Mouse (Mus musculus): ENCODE measurements at regions not wholly inside any gene's neighbourhood (a gene's known extent, or its start where the extent isn't known, plus 50 kb on each side); places are given as distances from the start of the nearest gene placed in this dataset.

- no peak overlapping the region for H3K4me3 ChIP-seq (ENCODE audit: control insufficient read depth in 1 of 2, insufficient read depth in 1 of 2, low read depth in 1 of 2, low read length in 2 of 2)
- WGBS = 88% methylated on average over 4 of the region's 4 CpGs
Observed at GRCm38 (mm10) chr10:17203416-17204110, 519.5 kb upstream of the Cited2 start.

GRCm38 (mm10) chr10:17204153-17204552, 518.9 kb upstream of the Cited2 start:
- Histone ChIP-seq H3K27ac (replicated peaks in 1 of 2; ENCODE audit: control insufficient read depth in 1 of 2, insufficient read depth in 1 of 2, low read depth in 2 of 2, low read length in 2 of 2) (no peak overlapping the region), H3K9me3 (ENCODE audit: control insufficient read depth, low read length) (no peaks in the 10 kb centered on the region), H3K27me3 (ENCODE audit: control insufficient read depth, insufficient read depth, low read length) (no peaks in the 10 kb centered on the region), H3K36me3 (ENCODE audit: control insufficient read depth, insufficient read depth, low read length) (no peaks in the 10 kb centered on the region), H3K9ac (ENCODE audit: low read length) (no peak overlapping the region), H3K4me2 (ENCODE audit: low read length) (no peak overlapping the region), H3K4me3 (ENCODE audit: control insufficient read depth in 1 of 2, insufficient read depth in 1 of 2, low read depth in 1 of 2, low read length in 2 of 2) (no peak overlapping the region), H3K4me1 (ENCODE audit: control insufficient read depth in 2 of 2, insufficient read depth in 2 of 2, low read length in 2 of 2) (no peaks in the 10 kb centered on the region)
- WGBS = 77% methylated on average over 1 of the region's 1 CpGs
- ATAC-seq (ENCODE audit: insufficient number of reproducible peaks, insufficient read depth, low FRiP score, low read depth) = no peak

More at GRCm38 (mm10) chr10:17203416-17204110, 519.5 kb upstream of the Cited2 start:
- Histone ChIP-seq H3K9me3 (ENCODE audit: control insufficient read depth, low read length) (no peaks in the 10 kb centered on the region), H3K4me1 (ENCODE audit: control insufficient read depth in 2 of 2, insufficient read depth in 2 of 2, low read length in 2 of 2) (no peaks in the 10 kb centered on the region), H3K36me3 (ENCODE audit: control insufficient read depth, insufficient read depth, low read length) (no peaks in the 10 kb centered on the region), H3K27ac (replicated peaks in 1 of 2; ENCODE audit: control insufficient read depth in 1 of 2, insufficient read depth in 1 of 2, low read depth in 2 of 2, low read length in 2 of 2) (no peak overlapping the region), H3K4me2 (ENCODE audit: low read length) (no peak overlapping the region), H3K27me3 (ENCODE audit: control insufficient read depth, insufficient read depth, low read length) (no peaks in the 10 kb centered on the region), H3K9ac (ENCODE audit: low read length) (no peak overlapping the region)
- no peak for ATAC-seq (ENCODE audit: insufficient number of reproducible peaks, insufficient read depth, low FRiP score, low read depth)

GRCm38 (mm10) chr10:17212551-17213309, 510.3 kb upstream of the Cited2 start:
- Histone ChIP-seq H3K4me2 (ENCODE audit: low read length) (no peak overlapping the region), H3K4me1 (ENCODE audit: control insufficient read depth in 2 of 2, insufficient read depth in 2 of 2, low read length in 2 of 2) (no peaks in the 10 kb centered on the region), H3K27ac (replicated peaks in 1 of 2; ENCODE audit: control insufficient read depth in 1 of 2, insufficient read depth in 1 of 2, low read depth in 2 of 2, low read length in 2 of 2) (no peak overlapping the region), H3K27me3 (ENCODE audit: control insufficient read depth, insufficient read depth, low read length) (no peaks in the 10 kb centered on the region), H3K9ac (ENCODE audit: low read length) (no peak overlapping the region), H3K4me3 (ENCODE audit: control insufficient read depth in 1 of 2, insufficient read depth in 1 of 2, low read depth in 1 of 2, low read length in 2 of 2) (no peak overlapping the region), H3K9me3 (ENCODE audit: control insufficient read depth, low read length) (no peaks in the 10 kb centered on the region), H3K36me3 (ENCODE audit: control insufficient read depth, insufficient read depth, low read length) (no peaks in the 10 kb centered on the region)
- 0 out of 2 replicates have a peak, but pooled peaks have one; percentile 35 for ATAC-seq (ENCODE audit: insufficient number of reproducible peaks, insufficient read depth, low FRiP score, low read depth)
- WGBS = 49% methylated on average over 12 of the region's 12 CpGs

- H3K27ac ChIP-seq (replicated peaks in 1 of 2; ENCODE audit: control insufficient read depth in 1 of 2, insufficient read depth in 1 of 2, low read depth in 2 of 2, low read length in 2 of 2) = no peak overlapping the region
Observed at GRCm38 (mm10) chr10:17213310-17214064, 509.5 kb upstream of the Cited2 start.

GRCm38 (mm10) chr10:17214065-17214440, 509.0 kb upstream of the Cited2 start:
- Histone ChIP-seq H3K27me3 (ENCODE audit: control insufficient read depth, insufficient read depth, low read length) (no peaks in the 10 kb centered on the region), H3K9ac (ENCODE audit: low read length) (no peak overlapping the region), H3K36me3 (ENCODE audit: control insufficient read depth, insufficient read depth, low read length) (no peaks in the 10 kb centered on the region), H3K4me3 (ENCODE audit: control insufficient read depth in 1 of 2, insufficient read depth in 1 of 2, low read depth in 1 of 2, low read length in 2 of 2) (no peak overlapping the region), H3K27ac (replicated peaks in 1 of 2; ENCODE audit: control insufficient read depth in 1 of 2, insufficient read depth in 1 of 2, low read depth in 2 of 2, low read length in 2 of 2) (no peak overlapping the region), H3K4me2 (ENCODE audit: low read length) (no peak overlapping the region), H3K4me1 (ENCODE audit: control insufficient read depth in 2 of 2, insufficient read depth in 2 of 2, low read length in 2 of 2) (no peaks in the 10 kb centered on the region), H3K9me3 (ENCODE audit: control insufficient read depth, low read length) (no peaks in the 10 kb centered on the region)
- 81% methylated on average over 2 of the region's 2 CpGs for WGBS
- no peak for ATAC-seq (ENCODE audit: insufficient number of reproducible peaks, insufficient read depth, low FRiP score, low read depth)

More at GRCm38 (mm10) chr10:17213310-17214064, 509.5 kb upstream of the Cited2 start:
- no peak overlapping the region for H3K4me3 ChIP-seq (ENCODE audit: control insufficient read depth in 1 of 2, insufficient read depth in 1 of 2, low read depth in 1 of 2, low read length in 2 of 2)
- no peaks in the 10 kb centered on the region for H3K4me1 ChIP-seq (ENCODE audit: control insufficient read depth in 2 of 2, insufficient read depth in 2 of 2, low read length in 2 of 2)
- H3K4me2 ChIP-seq (ENCODE audit: low read length) = no peak overlapping the region
- H3K9ac ChIP-seq (ENCODE audit: low read length) = no peak overlapping the region
- H3K9me3 ChIP-seq (ENCODE audit: control insufficient read depth, low read length) = no peaks in the 10 kb centered on the region
- H3K36me3 ChIP-seq (ENCODE audit: control insufficient read depth, insufficient read depth, low read length) = no peaks in the 10 kb centered on the region
- H3K27me3 ChIP-seq (ENCODE audit: control insufficient read depth, insufficient read depth, low read length) = no peaks in the 10 kb centered on the region
- no peak for ATAC-seq (ENCODE audit: insufficient number of reproducible peaks, insufficient read depth, low FRiP score, low read depth)
- WGBS = 63% methylated on average over 7 of the region's 7 CpGs

GRCm38 (mm10) chr10:17215029-17215428, 508.0 kb upstream of the Cited2 start:
- Histone ChIP-seq H3K4me3 (ENCODE audit: control insufficient read depth in 1 of 2, insufficient read depth in 1 of 2, low read depth in 1 of 2, low read length in 2 of 2) (no peak overlapping the region), H3K27me3 (ENCODE audit: control insufficient read depth, insufficient read depth, low read length) (no peaks in the 10 kb centered on the region), H3K27ac (replicated peaks in 1 of 2; ENCODE audit: control insufficient read depth in 1 of 2, insufficient read depth in 1 of 2, low read depth in 2 of 2, low read length in 2 of 2) (no peak overlapping the region), H3K9ac (ENCODE audit: low read length) (no peak overlapping the region), H3K36me3 (ENCODE audit: control insufficient read depth, insufficient read depth, low read length) (no peaks in the 10 kb centered on the region), H3K9me3 (ENCODE audit: control insufficient read depth, low read length) (no peaks in the 10 kb centered on the region), H3K4me1 (ENCODE audit: control insufficient read depth in 2 of 2, insufficient read depth in 2 of 2, low read length in 2 of 2) (no peaks in the 10 kb centered on the region), H3K4me2 (ENCODE audit: low read length) (no peak overlapping the region)
- no peak for ATAC-seq (ENCODE audit: insufficient number of reproducible peaks, insufficient read depth, low FRiP score, low read depth)
- WGBS = 78% methylated on average over 3 of the region's 3 CpGs

- Histone ChIP-seq H3K9ac (ENCODE audit: low read length) (no peak overlapping the region), H3K4me2 (ENCODE audit: low read length) (no peak overlapping the region), H3K4me1 (ENCODE audit: control insufficient read depth in 2 of 2, insufficient read depth in 2 of 2, low read length in 2 of 2) (no peaks in the 10 kb centered on the region), H3K4me3 (ENCODE audit: control insufficient read depth in 1 of 2, insufficient read depth in 1 of 2, low read depth in 1 of 2, low read length in 2 of 2) (no peak overlapping the region), H3K9me3 (ENCODE audit: control insufficient read depth, low read length) (no peaks in the 10 kb centered on the region), H3K27ac (replicated peaks in 1 of 2; ENCODE audit: control insufficient read depth in 1 of 2, insufficient read depth in 1 of 2, low read depth in 2 of 2, low read length in 2 of 2) (no peak overlapping the region), H3K27me3 (ENCODE audit: control insufficient read depth, insufficient read depth, low read length) (no peaks in the 10 kb centered on the region), H3K36me3 (ENCODE audit: control insufficient read depth, insufficient read depth, low read length) (no peaks in the 10 kb centered on the region)
- 50% methylated on average over 2 of the region's 2 CpGs for WGBS
- ATAC-seq (ENCODE audit: insufficient number of reproducible peaks, insufficient read depth, low FRiP score, low read depth) = no peak
Observed at GRCm38 (mm10) chr10:17221495-17221894, 501.5 kb upstream of the Cited2 start.

Measured in heart, embryonic 14.5 days (tissue).